Mouse (Mus musculus): ENCODE results near the gene Gm10491.
"Not testable (repeated sequence)": the region's sequence is repeated elsewhere in the genome, so short reads cannot be mapped to it uniquely, and the experiment has no call there.

Gm10491 gene

DNA sequence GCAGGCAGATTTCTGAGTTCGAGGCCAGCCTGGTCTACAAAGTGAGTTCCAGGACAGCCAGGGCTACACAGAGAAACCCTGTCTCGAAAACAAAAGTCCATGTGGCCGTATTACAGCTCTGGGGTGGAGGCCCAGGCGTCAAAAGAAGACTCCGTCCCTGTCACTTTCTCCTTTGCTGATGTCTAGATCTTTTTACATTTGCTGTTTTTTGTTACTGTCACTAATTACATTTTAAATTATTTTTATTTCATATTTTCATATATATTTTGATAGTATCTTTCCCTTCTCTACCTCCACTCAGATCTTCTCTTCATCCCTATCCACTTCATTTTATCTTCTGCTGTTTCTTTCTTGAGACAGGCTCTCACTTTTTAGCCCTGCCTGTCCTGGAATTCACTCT lies at the start of gene Gm10491:
Gm10491 (minus strand) TSS at position 101 of the 400 bp plus-strand sequence.
- DNase-seq (ENCODE audit: low spot score), result no peak

DNA sequence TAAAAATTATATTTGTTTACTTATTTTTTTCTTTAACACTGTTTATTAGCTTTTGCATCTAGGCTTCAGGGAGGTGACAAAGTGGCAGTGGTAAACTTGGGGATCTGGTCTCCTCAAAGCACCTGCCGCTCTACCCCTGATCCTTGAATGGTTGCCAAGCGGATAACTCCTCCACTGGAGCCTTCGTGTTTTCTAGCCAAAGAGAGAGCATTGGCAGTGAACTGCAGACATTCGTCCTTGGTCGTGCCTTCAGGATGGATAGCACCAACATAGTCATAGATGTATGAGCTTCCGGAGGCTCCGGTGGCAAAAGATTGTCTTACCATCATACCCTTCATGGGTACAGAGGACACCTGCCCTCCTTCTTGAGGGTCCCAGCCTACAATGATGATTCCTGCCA lies 42.5 kb upstream of the Gm10491 start:
- DNase-seq (ENCODE audit: low spot score), result no peak

DNA sequence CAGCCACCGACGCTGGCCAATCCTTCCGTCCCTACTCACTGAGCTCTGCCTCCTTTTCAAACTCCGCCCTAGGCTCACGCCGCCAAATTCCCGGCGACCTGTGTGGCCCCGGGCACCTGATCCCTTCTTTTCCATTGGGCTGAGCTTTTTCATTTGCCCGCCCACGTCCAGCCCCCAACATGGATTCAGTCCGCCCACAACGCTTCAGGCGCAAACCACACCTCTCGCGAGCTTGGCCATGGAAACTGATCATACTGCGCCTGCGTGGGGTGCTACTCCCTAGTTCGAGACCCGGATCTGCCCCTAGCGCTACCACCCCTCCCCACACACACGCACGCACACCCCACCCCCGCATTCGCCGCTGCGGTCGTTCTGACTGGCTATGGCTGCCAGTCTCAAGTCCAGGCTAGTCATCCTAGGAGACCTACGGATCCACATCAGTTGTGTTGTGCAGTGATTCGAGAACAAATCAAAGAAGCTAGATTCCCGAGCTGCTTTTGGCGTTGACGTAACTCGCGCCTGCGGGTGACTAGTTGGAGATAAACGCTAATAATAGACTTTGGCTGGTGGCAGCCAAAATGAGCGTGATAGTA lies 40.4 kb upstream of the Gm10491 start:
- DNase-seq (ENCODE audit: low spot score), result peak; percentile 72

DNA sequence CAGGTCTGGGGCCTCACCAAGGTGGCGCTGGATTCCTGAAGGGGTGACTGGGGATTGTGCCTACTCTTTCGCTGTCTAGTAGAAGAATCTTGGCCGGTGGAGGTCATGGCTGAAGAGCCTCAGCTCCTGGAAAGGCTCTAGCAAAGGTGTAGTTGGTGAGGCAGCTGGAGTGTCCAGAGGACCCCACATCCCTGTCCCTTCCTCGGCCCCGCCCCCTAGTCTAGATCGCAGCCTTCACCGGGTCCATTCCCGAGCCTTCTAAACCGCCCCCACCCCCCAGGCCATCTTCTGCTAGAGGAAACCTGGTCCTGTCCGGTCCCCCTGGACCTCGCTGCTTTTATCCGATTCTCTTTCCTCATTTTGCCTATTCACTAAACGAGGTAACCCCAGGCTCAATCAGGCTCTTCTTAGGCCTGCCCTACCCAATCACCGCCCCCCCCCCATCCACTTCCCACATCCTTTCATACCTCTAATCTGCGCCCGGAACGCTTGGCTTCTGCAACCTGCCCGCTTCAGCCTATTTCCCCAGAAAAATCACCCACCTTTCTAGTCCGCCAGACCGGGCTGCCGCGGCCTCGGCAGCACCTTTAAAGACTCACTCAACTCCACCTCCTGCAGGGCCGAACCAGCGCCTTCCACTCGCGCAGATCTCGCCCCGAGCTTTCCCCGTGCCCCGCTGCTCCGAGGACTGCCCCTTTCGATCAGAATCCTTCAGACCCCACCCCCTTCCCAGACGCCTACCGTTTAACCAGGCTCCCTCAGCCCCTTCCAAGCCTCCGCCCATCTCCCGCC lies 39.7 kb upstream of the Gm10491 start, which contains the start of gene Hdac6:
Hdac6 (minus strand) TSS at position 782 of the 792 bp plus-strand sequence.
- DNase-seq (ENCODE audit: low spot score), result no peak

DNA sequence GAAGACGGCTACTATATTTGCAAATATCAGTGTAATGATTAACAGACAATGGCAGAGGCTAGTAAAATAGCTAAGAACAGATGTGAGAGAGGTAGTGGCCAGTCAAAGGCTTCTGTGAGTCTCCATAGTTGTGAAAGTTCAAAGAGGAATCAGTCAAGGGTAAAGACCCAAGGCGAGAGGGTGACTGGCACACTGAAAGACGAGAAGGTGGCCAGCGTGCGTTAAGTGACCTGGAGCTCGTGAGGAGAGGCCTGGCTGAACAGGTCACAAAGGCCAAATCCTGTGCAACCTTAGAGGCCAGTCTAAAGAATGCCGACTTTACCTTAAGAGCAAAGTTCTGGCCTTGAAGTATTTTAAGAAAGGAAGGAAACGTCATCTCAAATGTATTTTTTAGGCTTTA lies 38.0 kb upstream of the Gm10491 start:
- DNase-seq (ENCODE audit: low spot score), result no peak

DNA sequence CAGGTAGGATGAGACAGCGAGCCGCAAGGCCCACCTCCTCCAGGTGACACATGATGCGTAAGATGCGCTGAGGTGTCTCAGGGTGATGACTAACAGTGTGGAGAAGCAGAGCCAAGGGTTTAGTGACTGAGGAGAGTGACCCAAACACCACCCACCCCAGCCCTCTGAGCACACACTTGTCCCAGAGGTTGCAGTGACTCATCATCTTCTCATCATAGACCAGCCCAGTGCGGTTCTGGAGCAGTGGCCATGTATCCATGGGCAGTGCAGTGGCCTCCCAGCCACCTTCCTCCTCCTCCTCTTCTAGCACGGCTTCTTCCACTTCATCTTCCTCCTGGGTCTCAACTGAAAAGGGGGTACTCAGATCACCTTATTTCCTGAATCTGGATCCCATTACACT lies 30.0 kb upstream of the Gm10491 start:
- no peak for DNase-seq (ENCODE audit: low spot score)

DNA sequence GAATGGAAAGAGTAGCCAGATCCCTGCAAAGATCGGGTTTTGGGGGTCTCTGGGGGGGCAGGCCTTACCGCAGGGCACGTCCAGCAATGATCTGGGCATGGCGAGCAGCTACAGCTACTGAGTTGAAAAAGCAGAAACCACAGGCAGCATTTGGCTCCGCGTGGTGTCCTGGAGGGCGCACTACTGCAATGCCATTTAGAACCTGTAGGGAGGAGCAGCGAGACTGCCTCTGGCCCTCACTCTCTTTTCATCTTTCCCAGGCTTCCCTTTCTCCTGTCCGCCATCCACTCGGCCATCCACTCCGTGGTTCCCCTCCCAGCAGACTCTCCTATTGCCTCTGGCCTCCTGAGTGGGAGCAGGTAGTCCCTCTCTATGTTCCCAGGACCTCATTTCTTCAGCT lies 29.2 kb upstream of the Gm10491 start:
- DNase-seq (ENCODE audit: low spot score), result no peak

DNA sequence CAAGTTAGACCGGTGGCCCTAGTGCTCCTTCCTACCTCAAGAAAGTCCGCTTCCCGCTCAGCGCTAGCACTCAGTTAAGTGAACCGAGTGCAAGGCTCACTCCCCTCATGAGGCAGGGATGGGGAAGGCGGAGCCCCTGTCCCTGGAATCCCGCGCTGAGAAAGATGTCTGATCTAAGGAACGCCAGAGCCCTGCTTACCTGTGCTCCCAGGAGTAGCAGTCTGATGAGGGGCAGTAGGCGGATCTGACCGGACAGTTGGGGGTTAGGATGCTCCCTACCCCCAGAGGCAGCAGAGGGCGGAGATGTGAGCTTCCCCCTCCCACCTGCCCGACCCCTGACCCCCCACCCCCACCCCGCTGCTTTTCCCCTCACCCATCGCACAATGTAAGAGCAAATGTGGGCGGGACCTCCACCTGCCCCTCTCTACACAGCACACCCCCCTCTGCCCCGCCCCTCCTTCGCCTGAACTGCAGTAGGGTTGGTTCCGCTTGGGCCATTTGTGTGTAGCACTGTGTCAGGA lies 20.7 kb upstream of the Gm10491 start, which contains the start of gene Eras:
Eras (minus strand) TSS at position 338 of the 521 bp plus-strand sequence.
- no peak for DNase-seq (ENCODE audit: low spot score)

DNA sequence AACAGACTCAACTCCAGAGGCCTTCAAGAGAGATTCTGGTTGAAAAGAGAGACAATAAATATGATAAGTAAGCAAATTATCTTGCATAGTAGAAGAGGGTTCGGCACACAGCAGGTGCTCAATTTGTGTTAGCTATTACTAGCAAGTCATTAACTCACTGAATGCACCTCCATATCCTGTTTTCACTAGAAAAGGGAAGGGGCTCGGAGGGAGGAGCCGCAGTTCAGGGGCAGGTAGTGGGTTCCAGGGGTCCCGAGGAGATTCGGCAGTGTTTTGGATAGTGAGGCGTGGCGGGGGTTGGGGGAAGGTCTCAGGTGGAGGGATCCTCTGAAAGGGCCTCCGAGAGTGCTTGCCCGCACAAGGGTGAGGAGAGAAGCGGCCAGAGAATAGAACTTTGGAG lies 19.5 kb upstream of the Gm10491 start:
- no peak for DNase-seq (ENCODE audit: low spot score)

DNA sequence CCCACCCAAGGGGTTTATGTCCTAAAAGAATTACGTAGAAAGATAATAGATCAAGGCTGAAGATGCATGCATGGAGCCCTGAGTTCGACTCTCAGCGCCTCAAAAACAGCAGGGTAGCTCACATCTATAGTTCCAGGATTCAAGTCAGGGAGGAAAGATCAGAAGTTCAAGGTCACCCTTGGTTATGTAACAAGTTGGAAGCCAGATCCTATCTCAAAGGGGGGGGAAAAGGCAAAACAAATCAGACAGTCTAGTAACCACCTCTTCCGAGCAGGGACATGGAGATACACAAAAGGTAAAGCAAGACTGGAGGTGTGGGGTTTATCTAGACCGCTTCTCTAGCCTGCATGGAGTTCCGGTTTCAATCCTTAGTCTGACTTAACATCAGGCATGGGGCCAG lies 18.6 kb upstream of the Gm10491 start:
- no peak for DNase-seq (ENCODE audit: low spot score)

DNA sequence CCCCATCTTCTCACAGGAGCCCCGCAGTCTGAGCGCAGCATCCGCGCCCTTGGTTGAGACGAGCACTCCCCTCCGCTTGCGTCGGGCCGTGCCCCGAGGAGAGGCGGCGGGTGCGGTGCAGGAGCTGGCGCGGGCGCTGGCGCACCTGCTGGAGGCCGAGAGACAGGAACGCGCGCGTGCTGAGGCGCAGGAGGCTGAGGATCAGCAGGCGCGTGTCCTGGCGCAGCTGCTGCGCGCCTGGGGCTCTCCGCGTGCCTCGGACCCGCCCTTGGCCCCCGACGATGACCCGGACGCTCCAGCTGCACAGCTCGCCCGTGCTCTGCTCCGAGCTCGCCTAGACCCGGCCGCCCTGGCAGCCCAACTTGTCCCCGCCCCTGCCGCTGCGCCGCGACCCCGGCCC lies 14.4 kb upstream of the Gm10491 start:
- DNase-seq (ENCODE audit: low spot score), result no peak

DNA sequence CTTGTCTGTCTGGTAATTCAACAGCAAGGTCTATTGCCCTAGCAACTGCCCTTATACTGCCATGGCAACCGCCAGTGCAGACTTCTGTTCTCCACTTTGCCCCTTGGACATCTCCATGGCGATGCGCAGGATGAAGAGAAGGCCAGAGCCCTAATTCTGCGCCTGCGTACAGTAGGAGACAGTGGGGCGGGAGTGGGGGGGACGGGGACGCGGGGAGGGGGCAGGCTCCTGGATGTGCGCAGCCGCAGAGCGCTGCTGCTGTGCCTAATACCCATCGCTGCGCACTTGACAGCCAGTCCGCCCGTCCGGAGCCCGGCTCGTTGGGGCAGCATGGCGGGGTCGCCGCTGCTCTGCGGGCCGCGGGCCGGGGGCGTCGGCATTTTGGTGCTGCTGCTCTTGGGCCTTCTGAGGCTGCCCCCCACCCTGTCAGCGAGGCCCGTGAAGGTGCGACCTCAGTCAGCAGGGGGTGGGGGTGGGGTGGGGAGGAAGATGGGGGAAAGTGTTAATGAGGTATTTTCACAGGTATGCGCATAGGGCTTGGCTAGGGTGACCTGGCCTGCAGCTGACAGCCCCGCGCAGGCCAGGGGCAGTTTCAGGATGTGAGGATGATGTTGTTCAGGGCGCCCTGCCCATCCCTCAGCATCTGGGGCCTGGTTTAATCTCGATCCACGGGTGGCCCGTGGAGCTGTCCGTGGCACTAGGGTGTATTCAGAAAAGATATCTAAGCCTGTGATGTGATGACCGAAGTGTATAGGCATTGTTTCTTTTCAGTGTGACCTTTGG lies 12.2 kb upstream of the Gm10491 start, which contains the start of gene Pcsk1n:
Pcsk1n (plus strand) TSS at position 222 of the 783 bp plus-strand sequence.
- DNase-seq (ENCODE audit: low spot score), result no peak

DNA sequence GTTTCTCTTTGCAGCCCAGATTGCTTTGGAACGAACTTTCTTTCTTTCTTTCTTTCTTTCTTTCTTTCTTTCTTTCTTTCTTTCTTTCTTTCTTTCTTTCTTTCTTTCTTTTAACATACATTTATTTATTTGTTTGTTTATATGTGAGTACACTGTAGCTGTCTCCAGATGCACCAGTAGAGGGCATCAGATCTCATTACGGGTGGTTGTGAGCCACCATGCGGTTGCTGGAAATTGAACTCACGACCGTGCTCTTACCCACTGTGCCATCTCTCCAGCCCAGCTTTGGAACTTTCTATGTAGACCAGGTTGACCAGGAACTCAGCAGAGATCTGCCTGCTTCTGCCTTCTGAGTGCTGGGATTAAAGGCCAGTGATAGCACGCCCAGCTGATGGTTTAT lies 10.3 kb upstream of the Gm10491 start:
- DNase-seq (ENCODE audit: low spot score), result not testable (repeated sequence)

DNA sequence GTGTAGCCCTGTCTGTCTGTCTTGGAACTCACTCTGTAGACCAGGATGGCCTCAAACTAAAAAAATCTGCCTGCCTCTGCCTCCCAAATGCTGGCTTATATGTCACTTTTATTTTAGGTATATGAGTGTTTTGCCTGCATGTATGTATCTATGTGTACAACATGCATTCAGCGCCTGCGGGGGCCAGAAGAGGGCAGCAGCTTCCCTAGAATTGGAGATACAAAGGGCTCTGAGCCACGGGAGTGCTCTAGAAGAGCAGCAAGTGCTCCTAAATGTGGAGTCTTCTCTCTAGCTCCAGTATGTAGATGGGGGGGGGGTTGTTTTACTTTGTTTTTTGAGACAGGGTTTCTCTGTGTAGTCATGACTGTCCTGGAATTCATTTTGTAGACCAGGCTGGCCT lies 8.0 kb upstream of the Gm10491 start:
- not testable (repeated sequence) for DNase-seq (ENCODE audit: low spot score)

DNA sequence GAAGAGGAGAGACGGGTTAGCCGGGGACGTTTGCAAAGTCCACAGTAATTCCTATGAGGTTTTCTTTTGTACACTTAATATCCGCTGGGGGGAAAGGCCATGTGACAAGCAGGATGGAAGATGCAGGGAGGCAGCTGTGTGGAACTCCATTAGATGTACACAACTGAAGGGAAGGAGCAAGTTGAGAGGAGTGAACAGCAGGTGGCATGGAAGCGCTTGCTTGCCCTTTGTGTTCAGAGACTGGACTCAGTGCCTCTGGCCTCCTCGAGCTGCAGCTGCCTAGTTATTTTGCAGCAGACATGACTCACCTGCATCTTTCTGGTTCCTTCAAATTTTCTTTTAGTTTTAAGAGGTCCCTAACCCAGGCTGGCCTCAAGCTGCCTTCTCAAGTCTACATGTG lies 2.8 kb upstream of the Gm10491 start:
- no peak for DNase-seq (ENCODE audit: low spot score)

DNA sequence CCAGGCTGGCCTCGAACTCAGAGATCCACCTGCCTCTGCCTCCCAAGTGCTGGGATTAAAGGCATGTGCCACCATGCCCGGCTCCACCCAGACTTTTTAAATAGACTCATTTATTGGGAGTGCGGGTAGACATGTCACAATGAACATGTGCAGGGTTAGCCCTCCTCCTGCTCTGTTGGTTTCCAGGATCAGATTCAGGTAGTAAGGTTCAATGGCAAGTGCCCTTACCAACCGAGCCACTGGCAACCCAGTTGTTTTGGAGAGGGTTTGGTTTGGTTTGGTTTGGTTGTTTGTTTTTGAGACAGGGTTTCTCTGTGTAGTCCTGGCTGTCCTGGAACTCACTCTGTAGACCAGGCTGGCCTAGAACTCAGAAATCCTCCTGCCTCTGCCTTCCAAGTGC lies 1.6 kb upstream of the Gm10491 start, which contains the start of gene Gm10490:
Gm10490 (plus strand) TSS at position 301 of the 400 bp plus-strand sequence.
- not testable (repeated sequence) for DNase-seq (ENCODE audit: low spot score)

DNA sequence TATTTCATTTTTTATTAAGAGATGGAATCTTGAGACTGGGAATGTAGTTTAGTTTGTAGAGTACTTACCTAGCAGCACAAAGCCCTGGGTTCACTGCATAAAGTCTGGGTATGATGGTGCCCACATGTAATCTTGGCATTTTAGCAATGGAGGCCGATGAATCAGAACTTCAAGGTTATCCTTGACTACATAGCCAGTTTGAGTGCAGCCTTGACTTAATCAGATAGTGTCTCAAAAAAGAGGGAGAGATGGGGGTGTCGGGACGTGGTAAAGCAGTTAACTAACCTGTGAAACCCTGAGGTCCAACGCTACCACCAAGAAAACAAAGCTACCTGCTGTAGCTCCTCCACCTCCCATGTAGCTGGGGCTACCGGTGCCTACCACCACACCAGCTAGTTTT lies 3.2 kb downstream of the Gm10491 start:
- DNase-seq (ENCODE audit: low spot score), result no peak

DNA sequence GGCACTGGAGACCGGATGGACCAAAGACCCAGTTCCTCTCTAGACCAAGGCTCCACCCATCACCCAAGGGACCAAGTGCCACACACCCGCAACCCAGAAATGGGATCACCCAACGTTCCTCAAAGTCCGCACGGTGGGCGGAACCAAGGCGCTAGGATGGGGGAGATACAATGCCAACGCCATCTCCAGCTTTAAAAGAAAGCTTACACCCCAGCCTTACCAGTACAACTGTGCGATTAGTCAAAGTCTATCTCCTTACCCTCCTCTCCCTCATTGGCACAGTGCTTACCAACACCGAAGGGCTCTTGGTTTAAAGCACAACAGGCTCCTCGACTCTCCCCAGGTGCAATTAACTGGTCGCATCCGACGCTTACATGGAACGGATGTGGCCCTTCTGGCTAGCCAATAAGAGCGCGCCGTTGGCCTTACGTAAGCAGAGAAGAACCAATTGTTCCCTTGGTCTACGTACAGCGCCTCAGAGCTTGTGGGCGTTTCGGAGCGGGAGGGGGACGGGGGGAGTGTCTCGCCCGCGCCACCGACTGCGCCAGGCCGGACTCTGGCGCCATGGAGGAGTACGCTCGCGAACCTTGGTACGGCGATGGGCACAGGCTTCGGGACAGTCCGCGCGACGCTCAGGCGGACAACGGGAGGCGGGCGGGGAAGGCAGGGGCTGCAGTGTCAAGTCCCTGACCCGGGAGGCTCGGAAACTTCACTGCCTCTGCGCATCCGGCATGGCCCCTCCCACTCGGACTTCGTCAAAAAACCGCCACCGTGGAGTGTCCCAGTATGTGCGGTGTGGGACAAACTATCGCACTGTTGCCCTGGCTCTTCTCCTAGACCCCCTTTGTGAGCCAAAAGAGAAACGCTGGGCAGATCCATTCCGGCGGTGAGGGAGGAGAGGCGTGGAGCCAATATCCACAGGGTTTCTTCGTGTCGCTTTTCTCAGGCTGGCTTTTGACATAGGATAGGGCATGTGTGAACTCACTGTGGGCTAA lies 8.5 kb downstream of the Gm10491 start, which contains the start of the genes Pqbp1 and Timm17b:
Pqbp1 (minus strand) TSS at position 390 of the 995 bp plus-strand sequence.
Timm17b (plus strand) TSS at position 478 of the 995 bp plus-strand sequence.
- peak; percentile 72 for DNase-seq (ENCODE audit: low spot score)

DNA sequence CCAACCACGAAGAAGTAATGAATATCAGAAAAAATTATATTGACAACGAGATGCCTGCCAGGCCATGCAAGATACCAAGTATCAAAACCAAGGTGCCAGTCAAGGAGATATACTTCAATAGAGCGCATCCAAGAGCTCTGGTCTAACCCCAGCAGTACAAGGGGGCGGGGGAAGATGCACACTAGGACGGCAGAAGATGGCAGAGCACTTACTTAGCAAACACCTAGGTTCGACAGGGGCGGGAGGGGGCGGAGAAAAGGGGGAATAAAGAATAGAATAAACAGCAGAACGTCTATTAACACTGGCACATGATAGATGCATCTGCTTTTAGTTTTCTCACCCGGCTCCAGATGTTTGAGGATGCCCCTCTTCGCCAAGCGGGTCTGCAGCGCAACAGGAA lies 9.4 kb downstream of the Gm10491 start:
- DNase-seq (ENCODE audit: low spot score), result no peak

DNA sequence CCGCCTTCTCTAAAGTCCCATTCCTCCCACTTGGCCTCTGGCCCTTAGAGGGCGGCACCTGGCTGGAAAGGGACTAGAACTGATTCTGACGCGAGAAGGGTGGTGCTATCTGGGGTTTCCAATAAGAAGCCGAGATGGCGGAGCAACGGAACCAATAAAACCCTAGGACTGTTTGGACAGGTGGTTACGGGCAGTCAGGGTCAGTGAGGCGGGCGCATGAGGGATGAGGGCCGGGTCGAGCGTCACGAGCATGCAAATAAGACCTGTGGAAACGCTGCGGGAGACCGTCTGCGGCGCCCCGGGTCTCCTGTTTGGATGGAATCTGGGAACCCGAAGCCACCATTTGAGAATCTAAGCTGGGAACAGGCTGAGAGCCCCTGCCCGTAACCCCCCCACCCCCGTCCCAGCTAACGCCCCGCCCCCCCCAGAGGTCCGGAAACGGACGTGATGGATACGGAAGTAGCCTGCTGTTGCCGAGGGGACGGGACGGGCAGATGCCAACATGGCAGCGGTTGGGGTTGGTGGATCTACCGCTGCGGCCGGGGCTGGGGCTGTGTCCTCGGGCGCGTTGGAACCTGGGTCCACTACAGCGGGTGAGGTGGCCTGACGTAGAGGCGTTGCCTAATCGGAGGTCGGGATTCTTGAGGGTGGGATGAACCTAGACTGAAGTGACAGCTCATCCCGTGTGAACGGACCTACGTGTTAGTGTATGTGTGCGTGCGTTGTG lies 23.6 kb downstream of the Gm10491 start, which contains the start of gene Slc35a2:
Slc35a2 (plus strand) TSS at position 188 of the 727 bp plus-strand sequence.
- DNase-seq (ENCODE audit: low spot score), result peak; percentile 57

All from urinary bladder, postnatal 25 days (tissue).